In the genomic region with DNA sequence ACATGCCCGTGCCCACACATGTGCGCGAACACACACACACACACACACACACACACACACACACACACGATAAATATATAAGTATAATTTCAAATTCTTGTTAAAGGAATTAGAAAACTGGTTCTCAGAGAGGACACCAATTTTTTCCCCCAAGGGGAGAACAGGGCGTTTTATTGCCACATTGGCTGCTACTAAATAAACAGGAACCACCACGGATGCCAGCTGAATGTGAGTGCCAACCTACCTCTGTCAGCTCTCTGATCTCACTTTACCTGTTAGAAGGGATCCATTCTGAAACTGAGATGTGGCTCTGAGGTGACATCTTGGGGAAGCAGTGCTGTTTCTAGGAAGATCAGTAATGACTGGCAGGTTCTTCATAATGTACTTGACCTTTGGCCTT, we compare ENCODE assay signal across 38 mouse cellular contexts. TPM values are rescaled to one million over a fixed set of nuclear protein-coding genes. Genes with fewer than 3 reads are reported as not detected.
"Had no signal": no experiment of that assay in that cellular context is flagged by ENCODE, and none has a peak within 500 bp of the region (broad histone marks: within the 10 kb centered on the region; RNA-seq: fewer than 3 reads in every experiment).

No protein-coding gene starts in this region.

- H3K4me1 ChIP-seq: heart, embryonic 15.5 days; hindbrain, embryonic 13.5 days; hindbrain, embryonic 15.5 days; limb, embryonic 10.5 days; limb, embryonic 12.5 days; liver, embryonic 13.5 days; liver, embryonic 15.5 days had no signal

- H3K9ac ChIP-seq: heart, embryonic 13.5 days; heart, embryonic 15.5 days; hindbrain, embryonic 13.5 days; hindbrain, embryonic 15.5 days; limb, embryonic 12.5 days; liver, embryonic 13.5 days; liver, embryonic 15.5 days; liver, postnatal 0 days had no signal

- ATAC-seq: hindbrain, postnatal 0 days; liver, postnatal 0 days had no signal

- H3K9me3 ChIP-seq: heart, embryonic 13.5 days; heart, embryonic 15.5 days; hindbrain, embryonic 13.5 days; hindbrain, embryonic 15.5 days; limb, embryonic 10.5 days; limb, embryonic 12.5 days; liver, embryonic 13.5 days; liver, embryonic 15.5 days had no signal

- H3K36me3 ChIP-seq: heart, embryonic 13.5 days; heart, embryonic 15.5 days; hindbrain, embryonic 13.5 days; hindbrain, embryonic 15.5 days; limb, embryonic 10.5 days; limb, embryonic 12.5 days; liver, embryonic 13.5 days; liver, embryonic 15.5 days had no signal

- H3K27me3 ChIP-seq: heart, embryonic 13.5 days; heart, embryonic 15.5 days; hindbrain, embryonic 13.5 days; hindbrain, embryonic 15.5 days; limb, embryonic 12.5 days; liver, embryonic 13.5 days; liver, embryonic 15.5 days had no signal

- H3K27ac ChIP-seq: heart, adult 2 months; heart, embryonic 13.5 days; heart, embryonic 15.5 days; hindbrain, embryonic 13.5 days; hindbrain, embryonic 15.5 days; hindbrain, postnatal 0 days; limb, embryonic 10.5 days; limb, embryonic 12.5 days; liver, embryonic 13.5 days; liver, embryonic 15.5 days had no signal

- DNase-seq: gastrocnemius, postnatal 14 days; heart, adult 2 months; heart, postnatal 14 days; heart, postnatal 36 days; kidney, adult 18-20 months; kidney, adult 8-10 months; kidney, postnatal 10 days; kidney, postnatal 25 days; kidney, postnatal 4 days; layer of hippocampus, adult 9-11 months; layer of hippocampus, postnatal 36 days; liver; liver, embryonic 13.5 days; liver, postnatal 0 days had no signal

- H3K4me2 ChIP-seq: heart, embryonic 11.5 days; heart, embryonic 13.5 days; heart, embryonic 15.5 days; hindbrain, embryonic 13.5 days; hindbrain, embryonic 15.5 days; limb, embryonic 12.5 days; liver, embryonic 13.5 days; liver, embryonic 15.5 days had no signal

- H3K4me3 ChIP-seq: heart, adult 2 months; heart, embryonic 13.5 days; heart, embryonic 15.5 days; hindbrain, embryonic 13.5 days; hindbrain, embryonic 15.5 days; limb, embryonic 10.5 days; limb, embryonic 12.5 days; liver, embryonic 13.5 days; liver, embryonic 15.5 days had no signal

RNA-seq across cellular contexts. Expression of a gene that starts 3.2 kb away (rescaled TPM):
- total RNA-seq: gastrocnemius, adult 18-20 months; gastrocnemius, adult 8-10 months; gastrocnemius, postnatal 14 days; gastrocnemius, postnatal 4 days; heart, adult 2 months; heart, postnatal 14 days; heart, postnatal 36 days; hematopoietic stem cell, adult 5-6 weeks; hindbrain, postnatal 0 days; layer of hippocampus, adult 8-10 months; layer of hippocampus, postnatal 14 days; layer of hippocampus, postnatal 36 days; left cerebral cortex, adult 18-20 months; left cerebral cortex, adult 8-10 months; left cerebral cortex, postnatal 10 days; left cerebral cortex, postnatal 36 days had no signal
- polyA plus RNA-seq: heart, adult 2 months; heart, embryonic 11.5 days; heart, embryonic 13.5 days; heart, embryonic 15.5 days; heart, postnatal 0 days; hindbrain, embryonic 11.5 days; hindbrain, postnatal 0 days; kidney, embryonic 14.5 days; kidney, embryonic 16.5 days; limb, embryonic 10.5 days; limb, embryonic 12.5 days; limb, embryonic 14.5 days; liver, embryonic 13.5 days; liver, embryonic 15.5 days had no signal
